Mouse (Mus musculus) forebrain, embryonic 12.5 days (tissue): ENCODE measurements around the gene Tusc1. TPM values are rescaled to one million over a fixed set of nuclear protein-coding genes. Genes with fewer than 3 reads are reported as not detected.

Experiments used
- ATAC-seq: fragments of 200-750 bp; cut with Nextera tagmentation; 2 replicates; pipeline ENCODE4 v1.8.0; 2017; ENCODE audit warnings: moderate TSS enrichment; ENCODE audit not compliant: low FRiP score
- H3K27ac ChIP-seq: fragments of 300-500 bp; sonication (generic); 2 replicates; pipeline ENCODE4 v1.5.1; 2016; ENCODE audit warnings: mild to moderate bottlenecking
- H3K27me3 ChIP-seq: fragments of 300-500 bp; sonication (generic); 2 replicates; pipeline ENCODE4 v1.6.1; 2016; ENCODE audit warnings: mild to moderate bottlenecking
- H3K36me3 ChIP-seq: fragments of 300-500 bp; sonication (generic); replicated peaks from 2 replicates; pipeline ENCODE4 v1.6.1; 2016; ENCODE audit warnings: mild to moderate bottlenecking
- H3K4me1 ChIP-seq: fragments of 300-500 bp; sonication (generic); 2 replicates; pipeline ENCODE4 v1.6.1; 2016
- H3K4me2 ChIP-seq: fragments of 300-500 bp; sonication (generic); 2 replicates; pipeline ENCODE4 v1.6.1; 2016; ENCODE audit warnings: mild to moderate bottlenecking, moderate library complexity
- H3K4me3 ChIP-seq: fragments of 300-500 bp; sonication (generic); replicated peaks from 2 replicates; pipeline ENCODE4 v1.5.1; 2016; ENCODE audit warnings: mild to moderate bottlenecking
- H3K9ac ChIP-seq: fragments of 300-500 bp; sonication (generic); 2 replicates; pipeline ENCODE4 v1.6.1; 2016; ENCODE audit warnings: mild to moderate bottlenecking
- H3K9me3 ChIP-seq: fragments of 300-500 bp; sonication (generic); 2 replicates; pipeline ENCODE4 v1.6.1; 2016
- WGBS: fragments of 180-500 bp; shearing (Covaris S2); methylation state at CpG from one replicate; pipeline ENCODE4 v1.1.7; 2016; 5-methylcytosine and 5-hydroxymethylcytosine counted together
- polyA plus RNA-seq: library from polyadenylated mRNA; unstranded; fragments of >200 nt; fragmentation: Nextera tagmentation; extraction: Ambion mirVana; gene quantifications from 2 replicates; pipeline ENCODE4 v1.2.1, GENCODE M21; 2016

Tusc1 gene
- 6.9 and 9.2 TPM in 2 replicates for polyA plus RNA-seq

GRCm38 (mm10) chr4:93335118-93336003 lies at the start of gene Tusc1:
Tusc1 (minus strand) TSS chr4:93335511.
- H3K4me1 ChIP-seq, result peaks cover 8% of the 10 kb centered on the region
- H3K36me3 ChIP-seq, result no peaks in the 10 kb centered on the region
- H3K9ac ChIP-seq, result peak within 1 kb of the TSS; percentile 84
- peak within 1 kb of the TSS; percentile 68 for H3K4me2 ChIP-seq
- WGBS, result under 1% methylated on average over 78 of the region's 97 CpGs
- peak within 1 kb of the TSS; percentile 95 for H3K27ac ChIP-seq
- peak within 1 kb of the TSS; percentile 69 for H3K4me3 ChIP-seq
- no peaks in the 10 kb centered on the region for H3K9me3 ChIP-seq
- no peaks in the 10 kb centered on the region for H3K27me3 ChIP-seq
- peak; percentile 91 for ATAC-seq

- Histone ChIP-seq H3K36me3 (no peaks in the 10 kb centered on the region), H3K9me3 (no peaks in the 10 kb centered on the region), H3K4me3 (no peak overlapping the region), H3K27ac (no peak overlapping the region), H3K4me2 (no peak overlapping the region), H3K27me3 (no peaks in the 10 kb centered on the region), H3K4me1 (no peaks in the 10 kb centered on the region), H3K9ac (no peak overlapping the region)
- WGBS, result 77% methylated on average over 2 of the region's 2 CpGs
- ATAC-seq, result no peak
These were observed 17.6 kb upstream of the Tusc1 start for GRCm38 (mm10) chr4:93352930-93353329.

GRCm38 (mm10) chr4:93344357-93344756 lies 9.0 kb upstream of the Tusc1 start:
- H3K4me2 ChIP-seq, result no peak overlapping the region
- no peak overlapping the region for H3K9ac ChIP-seq
- no peak for ATAC-seq
- no peaks in the 10 kb centered on the region for H3K9me3 ChIP-seq
- H3K27me3 ChIP-seq, result no peaks in the 10 kb centered on the region
- no peaks in the 10 kb centered on the region for H3K36me3 ChIP-seq
- no peak overlapping the region for H3K4me3 ChIP-seq
- H3K27ac ChIP-seq, result no peak overlapping the region
- H3K4me1 ChIP-seq, result no peaks in the 10 kb centered on the region
- 96% methylated on average over 2 of the region's 2 CpGs for WGBS

GRCm38 (mm10) chr4:93341568-93341967 lies 6.3 kb upstream of the Tusc1 start:
- H3K36me3 ChIP-seq, result no peaks in the 10 kb centered on the region
- H3K9ac ChIP-seq, result no peak overlapping the region
- no peaks in the 10 kb centered on the region for H3K27me3 ChIP-seq
- no peak overlapping the region for H3K4me2 ChIP-seq
- H3K27ac ChIP-seq, result no peak overlapping the region
- H3K4me3 ChIP-seq, result no peak overlapping the region
- no peak for ATAC-seq
- H3K4me1 ChIP-seq, result no peaks in the 10 kb centered on the region
- H3K9me3 ChIP-seq, result no peaks in the 10 kb centered on the region

GRCm38 (mm10) chr4:93337977-93338376 lies 2.7 kb upstream of the Tusc1 start:
- peaks cover 8% of the 10 kb centered on the region for H3K4me1 ChIP-seq
- 85% methylated on average over 3 of the region's 3 CpGs for WGBS
- H3K36me3 ChIP-seq, result no peaks in the 10 kb centered on the region
- no peak for ATAC-seq
- no peak overlapping the region for H3K27ac ChIP-seq
- no peak overlapping the region for H3K4me2 ChIP-seq
- H3K4me3 ChIP-seq, result no peak overlapping the region
- no peak overlapping the region for H3K9ac ChIP-seq
- H3K27me3 ChIP-seq, result no peaks in the 10 kb centered on the region
- H3K9me3 ChIP-seq, result no peaks in the 10 kb centered on the region

GRCm38 (mm10) chr4:93334636-93335117 lies 634 bp downstream of the Tusc1 start:
- peak; percentile 90 for ATAC-seq
- Histone ChIP-seq H3K4me2 (peak overlapping the region; percentile 68), H3K9me3 (no peaks in the 10 kb centered on the region), H3K4me1 (peaks cover 8% of the 10 kb centered on the region), H3K36me3 (no peaks in the 10 kb centered on the region), H3K9ac (peak overlapping the region; percentile 84), H3K27me3 (no peaks in the 10 kb centered on the region), H3K27ac (peak overlapping the region; percentile 95), H3K4me3 (peak overlapping the region; percentile 69)
- WGBS, result 0% methylated on average over 40 of the region's 49 CpGs

- no peak for ATAC-seq
- Histone ChIP-seq H3K27me3 (no peaks in the 10 kb centered on the region), H3K4me1 (no peaks in the 10 kb centered on the region), H3K4me3 (no peak overlapping the region), H3K9ac (no peak overlapping the region), H3K27ac (no peak overlapping the region), H3K4me2 (no peak overlapping the region), H3K36me3 (no peaks in the 10 kb centered on the region), H3K9me3 (no peaks in the 10 kb centered on the region)
- WGBS, result 93% methylated on average over 3 of the region's 3 CpGs
These were observed 27.8 kb downstream of the Tusc1 start for GRCm38 (mm10) chr4:93307486-93307885.

- Histone ChIP-seq H3K4me1 (no peaks in the 10 kb centered on the region), H3K4me3 (no peak overlapping the region), H3K36me3 (no peaks in the 10 kb centered on the region), H3K27ac (no peak overlapping the region), H3K9ac (no peak overlapping the region), H3K9me3 (no peaks in the 10 kb centered on the region), H3K4me2 (no peak overlapping the region), H3K27me3 (no peaks in the 10 kb centered on the region)
- ATAC-seq, result no peak; the same call in 1 of the 2 replicates
- 73% methylated on average over 4 of the region's 4 CpGs for WGBS
These were observed 49.2 kb downstream of the Tusc1 start for GRCm38 (mm10) chr4:93286065-93286464.
